Mouse (Mus musculus): ENCODE results near the gene Mroh2a.

The Mroh2a gene

DNA sequence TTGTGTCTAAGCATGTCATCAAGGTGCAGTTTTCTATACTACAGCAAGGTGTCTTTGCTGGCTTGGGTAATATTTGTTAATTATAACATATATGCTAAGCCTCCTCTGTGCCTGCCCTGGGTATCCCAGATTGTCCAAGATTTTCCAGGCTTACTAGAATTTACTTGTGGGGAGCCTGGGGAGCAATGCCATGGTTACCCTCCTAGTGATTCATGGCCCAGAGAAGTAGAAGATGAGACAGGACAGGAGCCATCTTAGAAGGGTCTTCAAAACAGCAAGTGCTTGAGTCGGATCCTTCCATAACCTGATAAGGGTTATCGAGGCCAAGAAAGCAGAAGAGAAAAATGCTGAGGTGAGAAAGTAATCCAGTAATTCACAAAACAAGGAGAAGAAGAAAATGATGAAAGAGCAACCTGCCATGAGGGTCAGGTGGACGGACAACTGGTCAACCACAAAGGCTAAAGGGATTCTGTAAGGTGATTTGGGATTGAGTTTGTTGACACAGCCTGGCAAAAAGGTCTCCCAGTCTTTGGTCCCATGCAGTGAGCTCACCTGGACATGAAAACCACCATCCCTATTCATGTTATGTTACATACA lies 64.7 kb downstream of the Mroh2a start:
- no peak for DNase-seq (ENCODE audit: low read depth, low spot score)

DNA sequence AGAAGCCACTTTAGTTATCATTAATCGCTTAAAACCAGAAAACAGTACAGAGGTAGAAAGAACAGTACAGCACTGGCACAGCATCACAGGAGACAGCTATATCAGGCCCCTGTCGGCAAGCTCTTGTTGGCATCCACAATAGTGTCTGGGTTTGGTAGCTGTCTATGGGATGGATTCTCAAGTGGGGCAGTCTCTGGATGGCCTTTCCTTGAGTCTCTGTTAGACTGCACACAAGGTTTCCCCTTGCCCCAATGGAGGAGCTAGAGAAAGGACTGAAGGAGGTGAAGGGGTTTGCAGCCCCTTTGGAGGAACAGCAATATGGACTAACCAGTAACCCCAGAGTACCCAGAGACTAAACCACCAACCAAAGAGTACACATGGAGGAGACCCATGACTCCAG lies 65.3 kb downstream of the Mroh2a start:
- DNase-seq (ENCODE audit: low read depth, low spot score) = no peak

DNA sequence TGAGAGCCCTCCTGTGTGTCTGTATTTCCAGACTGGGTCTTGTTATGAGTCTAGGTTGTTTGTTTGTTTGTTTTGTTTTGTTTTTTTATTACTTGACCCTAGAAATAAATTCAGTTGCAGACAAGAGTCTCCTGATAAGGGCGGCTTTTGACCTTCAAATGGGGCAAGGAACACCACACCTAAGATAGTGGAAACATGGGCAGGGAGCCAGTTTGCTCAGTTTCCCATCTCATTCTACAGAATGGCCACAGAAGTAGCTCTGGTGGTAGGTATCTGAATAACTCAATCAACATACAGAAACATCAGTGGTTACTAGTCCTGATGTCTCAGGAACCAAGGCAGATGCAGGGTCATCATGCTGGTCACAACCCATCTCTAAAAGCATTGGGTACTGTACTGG lies 67.9 kb downstream of the Mroh2a start:
- DNase-seq (ENCODE audit: low read depth, low spot score) = no peak

DNA sequence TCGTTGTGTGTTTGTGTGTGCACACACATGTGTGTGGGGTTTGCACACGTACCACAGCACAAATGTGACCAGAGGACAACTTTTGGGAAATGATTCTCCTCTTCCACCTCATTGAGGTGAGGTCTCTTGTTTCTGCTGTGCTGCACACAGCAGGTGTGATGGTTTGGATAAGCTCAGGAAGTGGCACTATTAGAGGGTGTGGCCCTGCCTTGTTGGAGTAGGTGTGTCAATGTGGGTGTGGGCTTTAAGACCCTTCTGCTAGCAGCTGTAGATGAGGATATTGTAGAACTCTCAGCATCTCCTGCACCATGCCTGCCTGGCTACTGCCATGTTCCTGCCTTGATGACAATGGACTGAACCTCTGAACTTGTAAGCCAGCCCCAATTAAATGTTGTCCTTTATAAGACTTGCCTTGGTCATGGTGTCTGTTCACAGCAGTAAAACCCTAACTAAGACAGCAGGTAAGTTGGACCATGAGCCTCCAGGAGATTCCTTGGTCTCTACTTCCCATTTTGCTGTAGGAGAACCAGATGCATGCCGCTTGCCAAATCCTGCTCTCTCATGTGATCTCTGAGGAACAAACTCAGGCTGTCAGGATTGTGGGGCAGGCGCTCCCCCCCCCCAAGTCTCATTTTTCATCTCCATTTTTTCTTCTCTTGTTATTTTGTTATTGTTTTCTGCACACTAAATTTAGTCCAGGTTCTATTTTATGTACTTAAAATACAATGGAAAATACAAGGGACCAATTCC lies 69.6 kb downstream of the Mroh2a start:
- no peak for DNase-seq (ENCODE audit: low read depth, low spot score)

DNA sequence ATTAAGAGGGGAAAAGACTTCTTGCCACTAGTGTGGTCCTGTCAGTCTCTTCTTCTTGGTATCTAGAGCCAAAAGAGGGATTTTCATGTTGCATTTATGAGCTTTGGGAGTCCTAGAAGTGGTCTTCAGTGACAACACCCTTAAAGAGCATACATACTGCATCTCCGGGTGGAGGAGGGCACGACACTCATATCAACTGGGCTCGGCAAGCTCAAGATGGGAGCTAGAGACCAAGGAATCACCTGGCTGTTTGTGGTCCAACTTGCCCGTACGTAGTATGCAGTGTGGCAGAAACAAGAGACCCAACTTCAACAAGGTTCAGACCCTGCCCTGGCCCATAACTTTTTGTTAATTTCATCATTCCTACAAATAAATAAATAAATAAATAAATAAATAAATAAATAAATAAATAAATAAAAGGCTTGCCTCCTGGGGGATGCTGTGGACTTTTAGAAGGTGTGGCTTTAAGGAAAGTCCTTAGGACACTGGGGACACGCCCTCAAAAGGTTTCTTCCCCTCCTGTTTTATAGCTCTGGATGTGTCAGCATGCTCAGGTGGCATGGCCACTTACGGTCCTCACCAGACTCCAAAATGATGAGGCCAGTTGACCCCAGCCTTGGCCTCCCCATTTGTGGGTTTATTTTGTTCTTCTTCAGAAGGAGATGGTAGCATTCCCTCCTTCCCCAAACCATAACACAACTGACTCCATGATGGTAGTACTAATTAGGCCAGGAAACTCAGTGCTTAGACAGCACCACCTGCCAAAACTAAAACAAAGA lies 70.9 kb downstream of the Mroh2a start:
- no peak for DNase-seq (ENCODE audit: low read depth, low spot score)

DNA sequence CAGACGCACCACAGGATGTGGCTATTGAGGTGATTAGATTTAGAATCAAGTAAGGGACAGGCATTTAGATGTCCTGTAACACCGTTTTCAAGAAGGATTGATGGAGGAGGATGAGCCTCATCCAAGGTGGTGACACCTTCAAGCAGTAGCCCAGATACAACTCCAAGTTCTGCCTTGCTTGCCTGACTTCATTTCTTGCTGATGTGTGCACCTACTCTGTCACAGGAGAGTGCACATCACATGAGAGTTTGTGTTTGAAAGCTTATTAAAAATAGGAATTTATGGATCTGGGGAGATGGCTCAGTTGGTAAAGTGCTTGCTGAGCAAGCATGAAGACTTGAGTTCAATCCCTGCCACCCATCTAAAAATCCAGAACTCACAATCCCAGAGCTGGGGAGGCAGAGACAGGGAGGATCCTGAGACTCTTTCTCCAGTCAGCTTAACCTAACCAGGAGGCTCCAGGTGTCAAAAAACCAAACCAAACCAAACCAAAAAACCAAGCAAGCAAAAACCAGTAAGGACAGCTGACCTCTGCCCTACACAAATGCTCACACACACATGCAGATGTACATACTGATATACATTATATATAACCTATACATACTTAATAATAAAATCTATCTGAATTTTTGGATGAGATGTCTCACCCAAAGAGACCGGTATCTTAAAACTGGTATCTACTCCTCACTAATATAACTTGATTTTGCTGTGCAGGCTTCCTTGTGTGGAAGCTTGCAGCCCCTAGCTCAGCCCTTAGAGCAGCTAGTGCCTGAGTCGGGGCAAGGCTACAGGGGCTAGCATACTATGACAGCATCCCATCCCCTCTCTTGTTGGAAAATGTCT lies 72.1 kb downstream of the Mroh2a start:
- DNase-seq (ENCODE audit: low read depth, low spot score) = no peak

DNA sequence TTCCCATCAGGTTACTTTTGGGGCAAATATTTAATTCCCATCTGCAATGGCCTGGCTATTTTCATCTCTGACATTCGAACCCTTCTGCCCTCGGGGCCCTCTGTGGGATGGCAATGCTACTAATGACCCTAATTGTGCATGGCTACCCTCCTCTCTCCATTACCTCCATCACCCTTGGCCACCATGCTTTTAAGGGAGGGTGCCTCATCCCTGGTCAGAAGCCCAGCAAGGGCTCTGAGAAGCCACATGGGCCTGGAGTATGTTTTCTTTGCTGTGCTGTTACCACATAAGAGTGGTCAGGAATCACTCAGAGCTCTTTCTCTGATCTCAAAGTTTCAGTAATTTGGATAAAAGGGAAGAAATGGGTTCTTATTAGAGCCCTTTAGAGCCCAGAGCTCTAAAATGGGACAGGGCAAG lies 72.8 kb downstream of the Mroh2a start:
- no peak for DNase-seq (ENCODE audit: low read depth, low spot score)

DNA sequence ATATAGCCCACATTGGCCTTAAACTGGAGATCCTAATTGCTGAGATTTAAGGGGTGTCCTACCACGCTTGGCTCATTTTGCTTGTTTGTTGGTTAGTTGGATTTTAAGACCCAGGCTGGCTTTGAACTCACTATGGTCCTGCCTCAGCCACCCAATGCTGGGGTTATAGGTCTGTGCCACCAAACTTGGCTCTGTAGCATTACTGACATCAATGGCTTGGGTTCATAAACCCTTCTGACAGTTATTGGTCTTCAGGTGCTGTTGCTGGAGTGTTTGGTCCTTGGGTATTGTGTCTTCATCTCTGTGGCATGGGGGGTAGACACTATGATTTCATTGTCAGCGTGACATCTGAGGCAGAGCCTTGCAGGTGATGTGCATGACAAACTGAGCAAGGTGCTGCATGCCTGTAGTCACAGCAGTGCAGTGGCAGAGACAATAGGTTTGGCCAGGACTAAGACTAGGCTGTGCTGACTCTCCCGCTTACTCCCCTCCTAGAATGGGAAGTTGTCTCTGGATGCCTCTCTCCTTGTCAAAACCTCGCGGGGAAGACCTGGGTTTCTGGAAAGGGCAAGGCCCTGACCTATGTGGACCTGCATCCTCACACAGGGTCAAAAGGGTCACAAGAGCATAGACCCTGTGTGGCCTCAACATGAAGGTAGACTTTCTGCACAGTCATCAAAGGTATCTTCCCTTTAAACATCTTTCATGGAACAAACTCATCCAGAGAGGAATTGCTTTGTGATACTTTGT lies 73.7 kb downstream of the Mroh2a start:
- DNase-seq (ENCODE audit: low read depth, low spot score) = no peak

DNA sequence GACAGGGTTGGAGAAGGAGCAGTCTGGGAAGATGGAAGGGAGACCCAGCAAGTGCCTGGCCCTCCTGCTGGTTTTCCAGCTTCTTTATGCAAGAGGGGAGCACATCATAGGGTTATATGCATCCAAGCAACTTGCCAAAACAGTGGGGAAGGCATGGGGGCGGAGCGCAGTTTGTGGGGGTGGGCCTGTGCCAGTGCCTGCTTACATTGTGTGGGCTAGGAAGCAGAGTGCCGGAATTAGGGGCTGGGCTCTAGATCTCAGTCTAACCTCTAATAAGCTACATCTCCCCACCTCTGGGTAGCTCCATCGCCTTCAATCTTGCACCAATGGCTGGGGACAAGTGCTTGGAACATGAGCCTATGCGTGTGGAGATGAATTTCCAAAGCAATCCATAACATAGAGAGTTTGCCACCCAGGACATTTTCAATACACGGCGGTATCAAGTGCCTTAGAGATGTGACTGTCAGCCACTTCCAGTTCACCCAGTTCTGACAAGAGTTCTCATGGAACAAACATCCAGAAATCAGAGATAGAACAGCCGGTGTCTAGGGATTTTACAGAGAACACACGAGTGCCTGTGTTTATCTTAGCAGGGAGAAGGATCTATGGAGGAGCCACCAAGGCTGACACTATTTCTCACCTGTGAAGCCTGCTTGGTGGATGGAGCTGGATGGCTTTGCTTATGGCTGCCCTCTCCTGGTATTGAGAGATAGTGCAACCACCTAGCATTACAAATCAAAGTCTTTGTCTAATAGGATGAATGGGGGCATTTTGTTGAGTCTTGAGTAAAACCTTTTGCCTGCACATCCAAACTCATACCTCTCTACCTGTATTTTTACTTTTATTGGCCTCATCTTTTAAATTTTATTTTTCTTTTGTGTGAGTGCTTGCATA lies 74.6 kb downstream of the Mroh2a start:
- DNase-seq (ENCODE audit: low read depth, low spot score) = no peak

DNA sequence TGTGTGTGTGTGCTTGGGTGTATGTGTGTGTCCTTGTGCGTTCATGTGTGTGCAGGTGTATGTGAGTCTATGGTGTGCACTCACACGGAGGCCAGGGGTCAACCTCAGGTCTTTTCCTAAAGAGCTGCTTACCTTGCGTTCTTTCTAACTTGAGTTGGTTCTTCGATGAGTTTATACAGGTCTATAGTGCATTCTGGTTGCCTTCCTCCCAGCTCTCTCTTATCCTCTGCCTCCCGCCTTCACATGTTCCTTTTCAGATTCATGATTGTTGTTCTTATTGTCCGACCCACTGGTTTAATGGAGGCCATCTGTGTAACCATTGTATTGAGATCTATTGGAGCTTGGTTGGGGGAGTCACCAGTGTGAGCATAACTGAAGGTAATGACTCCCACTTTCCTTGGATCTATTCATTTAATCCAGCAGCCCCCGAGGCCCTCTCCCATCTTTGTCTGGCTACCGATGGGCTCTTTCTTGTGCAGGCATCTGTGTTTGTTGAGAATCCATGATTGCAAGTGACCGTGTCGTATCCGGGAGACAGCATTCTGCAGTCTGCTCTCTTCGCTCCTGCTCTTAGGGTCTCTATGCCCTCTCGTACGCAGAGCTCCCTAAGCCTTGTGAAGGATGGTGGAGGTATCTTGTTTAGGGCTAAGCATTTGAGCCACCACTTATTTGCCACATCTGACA lies 75.4 kb downstream of the Mroh2a start:
- DNase-seq (ENCODE audit: low read depth, low spot score) = no peak

DNA sequence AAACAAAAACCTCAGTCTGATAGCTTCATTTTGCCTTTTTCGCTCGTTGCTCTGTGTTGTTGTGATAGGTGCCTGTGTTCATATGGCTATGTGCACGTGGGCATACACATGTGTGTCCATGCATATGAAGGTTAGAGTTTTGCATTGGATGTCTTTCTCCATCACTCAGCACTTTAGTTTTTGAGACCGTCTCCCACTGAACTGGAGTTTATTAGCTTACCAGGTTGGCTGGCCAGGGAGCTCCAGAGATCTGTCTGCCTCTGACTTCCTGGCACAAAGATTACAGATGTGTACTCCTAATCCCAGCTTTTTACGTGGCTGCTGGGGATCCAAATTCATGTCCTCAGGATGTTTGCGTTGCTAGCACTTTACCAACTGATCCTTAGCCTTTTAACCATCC lies 77.0 kb downstream of the Mroh2a start:
- DNase-seq (ENCODE audit: low read depth, low spot score) = no peak

DNA sequence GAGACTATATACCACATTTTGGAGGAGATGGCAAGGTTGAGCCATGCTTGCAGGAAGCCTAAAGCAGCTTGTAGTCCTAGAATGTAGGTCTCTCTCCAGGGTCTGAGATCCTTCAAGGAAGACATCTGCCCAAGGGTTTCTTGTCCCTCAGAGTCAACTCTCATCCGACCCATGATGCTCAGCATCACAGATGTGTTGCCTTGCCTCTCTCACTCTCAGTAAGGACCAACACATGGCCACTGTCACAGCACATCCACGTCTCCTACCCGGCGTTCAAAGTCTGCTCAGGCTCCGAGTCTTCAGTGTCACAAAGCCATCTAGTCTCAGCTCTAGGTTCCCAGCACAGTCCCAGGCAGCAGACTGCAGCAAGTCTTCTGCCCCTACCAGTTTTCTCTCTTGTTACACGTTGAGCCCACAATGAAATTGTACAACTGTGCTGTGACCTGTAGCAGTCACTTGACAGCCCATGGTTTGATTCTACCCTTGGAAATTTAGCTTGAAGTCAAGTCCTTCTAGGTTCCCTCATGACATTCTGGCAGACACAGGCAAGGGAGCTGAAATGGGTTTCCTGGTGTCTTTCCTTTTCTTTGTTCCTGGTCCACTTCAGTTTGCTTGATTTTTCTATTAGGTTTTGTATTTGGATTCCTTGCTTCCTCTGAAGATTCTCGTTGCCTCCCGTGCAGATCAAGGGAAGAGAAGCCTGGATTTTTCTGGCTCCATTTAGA lies 77.6 kb downstream of the Mroh2a start:
- DNase-seq (ENCODE audit: low read depth, low spot score) = no peak

DNA sequence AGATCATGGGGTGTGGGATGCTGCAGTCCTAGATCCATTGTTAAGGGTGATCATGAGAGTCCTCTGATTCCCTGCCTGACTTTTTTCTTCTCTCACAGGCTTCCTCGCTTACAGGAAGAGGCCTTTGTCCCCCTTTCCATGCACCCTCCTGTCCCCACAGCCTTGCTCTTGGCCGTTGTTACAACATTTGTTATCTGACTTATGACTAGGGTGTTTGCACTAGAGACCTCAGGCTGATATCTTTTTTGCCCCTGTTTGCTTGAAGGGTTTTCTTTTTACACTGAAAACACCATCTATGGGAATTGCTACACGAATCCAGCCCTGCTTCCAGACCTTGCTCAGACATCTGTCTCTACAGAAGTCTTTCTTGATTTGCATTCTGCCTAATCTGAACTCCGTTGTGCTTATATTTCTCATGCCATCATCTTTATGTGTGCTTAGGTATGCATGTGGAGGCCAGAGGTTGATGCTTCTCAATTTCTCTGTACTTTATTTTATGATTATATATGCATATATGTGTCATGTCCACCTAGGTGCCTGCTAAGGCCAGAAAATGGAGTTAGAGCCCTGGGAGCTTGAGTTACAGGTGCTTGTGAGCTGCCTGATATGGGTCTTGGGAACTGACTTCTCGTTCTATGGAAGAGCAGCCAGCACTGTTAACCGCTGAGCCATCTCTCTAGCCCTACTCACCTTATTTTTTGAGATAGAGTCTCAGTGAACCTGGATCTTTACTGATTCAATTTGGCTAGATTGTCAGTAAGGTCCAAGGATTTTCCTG lies 78.4 kb downstream of the Mroh2a start:
- no peak for DNase-seq (ENCODE audit: low read depth, low spot score)

DNA sequence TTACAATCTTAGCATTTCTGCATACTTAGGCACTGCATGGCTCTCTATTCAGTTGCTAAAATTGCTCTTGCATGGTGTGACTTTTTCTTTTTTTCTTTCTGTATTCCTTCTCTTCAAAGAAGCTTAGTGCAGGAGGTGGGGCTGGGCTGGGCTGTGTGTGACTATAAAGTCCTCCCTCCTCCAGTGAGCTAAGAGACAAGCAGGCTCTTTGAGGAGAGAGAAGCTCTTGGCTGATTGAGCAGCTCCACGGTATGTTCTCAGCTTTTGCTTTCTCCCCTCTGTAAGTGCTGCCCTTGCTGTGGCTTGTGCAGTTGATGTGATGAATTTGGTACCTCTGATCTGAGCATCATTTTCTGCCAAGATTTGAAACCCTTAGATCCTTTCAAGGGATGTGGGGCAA lies 79.8 kb downstream of the Mroh2a start:
- no peak for DNase-seq (ENCODE audit: low read depth, low spot score)

DNA sequence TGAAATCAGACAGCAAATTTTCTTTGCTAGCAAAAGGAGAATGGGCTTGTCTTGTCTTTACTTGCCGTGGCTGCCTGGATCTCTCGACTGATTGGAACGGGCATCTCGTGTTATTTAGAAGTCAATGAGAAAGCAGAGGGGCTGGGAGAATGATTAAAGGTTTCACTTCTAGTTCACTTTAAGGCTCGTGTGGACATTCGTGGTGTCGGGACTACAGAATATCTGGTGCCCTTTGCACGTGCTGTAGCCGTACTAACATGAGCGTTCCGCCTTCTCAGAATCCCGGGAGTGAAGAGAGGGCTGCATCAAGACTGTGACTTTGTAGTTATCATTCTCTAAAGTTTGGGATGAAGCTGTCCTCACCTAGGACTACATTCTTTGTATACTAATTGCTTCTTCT lies 80.4 kb downstream of the Mroh2a start:
- no peak for DNase-seq (ENCODE audit: low read depth, low spot score)

DNA sequence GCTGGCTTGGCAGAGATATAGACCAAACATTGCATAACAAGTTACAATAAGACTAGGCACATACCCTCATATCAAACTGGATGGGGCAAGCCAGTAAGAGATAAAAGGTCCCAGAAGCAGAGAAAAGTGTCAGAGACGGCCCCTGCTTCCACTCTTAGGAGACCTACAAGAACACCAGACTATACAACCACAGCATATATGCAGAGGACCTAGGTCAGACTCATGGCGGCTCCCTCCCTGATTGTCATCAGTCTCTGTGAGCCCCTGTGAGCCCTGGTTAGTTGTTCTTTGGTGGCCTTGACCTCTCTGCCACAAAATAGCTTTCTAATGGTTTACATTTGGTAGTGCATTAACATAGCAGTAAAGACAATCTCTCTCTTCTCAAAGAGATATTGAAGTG lies 82.2 kb downstream of the Mroh2a start:
- DNase-seq (ENCODE audit: low read depth, low spot score) = no peak

DNA sequence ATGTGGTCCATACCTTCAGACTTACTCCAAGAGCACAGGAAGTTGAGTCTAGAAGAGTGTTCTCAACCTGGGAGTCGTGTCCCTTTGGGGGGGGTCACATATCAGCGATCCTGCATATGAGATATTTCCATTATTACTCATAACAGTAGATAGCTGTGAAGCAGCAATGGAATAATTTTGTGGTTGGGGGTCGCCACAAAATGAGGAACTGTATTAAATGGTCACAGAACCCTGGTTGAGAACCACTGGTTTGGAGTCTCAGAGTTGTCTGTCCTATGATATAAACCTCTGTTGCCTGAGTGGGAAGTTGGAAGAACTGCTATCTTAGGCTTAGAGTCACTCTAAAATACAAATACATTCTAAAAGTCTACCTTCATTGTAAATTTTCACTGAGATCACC lies 83.1 kb downstream of the Mroh2a start:
- no peak for DNase-seq (ENCODE audit: low read depth, low spot score)

DNA sequence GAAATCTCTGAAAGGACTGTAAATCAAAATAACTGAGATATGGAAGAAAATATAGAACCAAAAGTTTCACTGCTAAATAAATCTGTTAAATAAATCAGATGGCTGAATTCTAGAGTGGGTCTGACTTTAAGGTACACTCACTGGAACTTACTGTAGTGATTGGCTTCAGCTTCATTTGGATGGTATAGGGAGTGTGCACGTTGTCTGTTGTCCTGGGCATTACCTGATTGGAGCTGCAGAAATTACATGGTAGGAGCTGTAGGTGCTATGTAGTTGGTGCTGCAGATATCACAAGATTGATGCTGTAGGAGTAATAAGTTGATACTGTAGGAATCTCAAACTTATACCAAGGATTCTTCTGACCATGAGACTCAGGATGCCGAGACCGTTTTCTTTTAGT lies 83.6 kb downstream of the Mroh2a start:
- DNase-seq (ENCODE audit: low read depth, low spot score) = no peak
